Mouse (Mus musculus): ENCODE data around the gene Glce. TPM values are rescaled to one million over a fixed set of nuclear protein-coding genes. Genes with fewer than 3 reads are reported as not detected.
A peak's percentile ranks its signal among the peaks of the same experiment; 100 is the strongest.

The Glce gene
- polyA plus RNA-seq, 1 experiment from 2014 or later: 17.7 TPM

DNA sequence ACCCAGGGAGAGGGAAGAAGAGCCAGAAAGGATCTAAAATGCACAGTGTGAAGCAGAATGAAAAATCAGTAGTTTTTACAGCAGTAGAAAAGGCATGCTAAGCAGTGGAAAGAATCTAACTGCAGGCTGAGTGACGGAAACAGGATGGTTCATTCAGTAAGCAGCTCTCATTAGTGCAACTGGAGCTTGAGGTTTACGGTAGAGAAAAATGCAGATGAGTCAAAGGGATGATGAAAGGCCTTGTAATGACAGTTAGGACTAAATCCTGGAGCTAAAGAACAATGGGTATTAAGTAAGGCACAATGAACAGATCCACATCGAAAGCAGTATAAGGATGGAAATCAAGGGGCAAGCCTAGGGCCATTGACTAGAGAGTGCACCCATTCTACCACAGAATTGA, 3.7 kb downstream of the Glce start:
- 23% methylated on average over 3 of the region's 3 CpGs for whole genome bisulfite sequencing
- H3K27me3 ChIP-seq: no peaks in the 10 kb centered on the region
- peak overlapping the region; percentile 55 for H3K9ac ChIP-seq
- ATAC-seq (ENCODE audit: low FRiP score): no peak
- peaks cover 24% of the 10 kb centered on the region for H3K4me1 ChIP-seq (replicated peaks)
- H3K36me3 ChIP-seq: no peaks in the 10 kb centered on the region
- no peak overlapping the region for H3K27ac ChIP-seq
- H3K9me3 ChIP-seq: no peaks in the 10 kb centered on the region
- peak overlapping the region; percentile 19; the same call in 1 of the 2 replicates for H3K4me2 ChIP-seq
- no peak overlapping the region for H3K4me3 ChIP-seq

DNA sequence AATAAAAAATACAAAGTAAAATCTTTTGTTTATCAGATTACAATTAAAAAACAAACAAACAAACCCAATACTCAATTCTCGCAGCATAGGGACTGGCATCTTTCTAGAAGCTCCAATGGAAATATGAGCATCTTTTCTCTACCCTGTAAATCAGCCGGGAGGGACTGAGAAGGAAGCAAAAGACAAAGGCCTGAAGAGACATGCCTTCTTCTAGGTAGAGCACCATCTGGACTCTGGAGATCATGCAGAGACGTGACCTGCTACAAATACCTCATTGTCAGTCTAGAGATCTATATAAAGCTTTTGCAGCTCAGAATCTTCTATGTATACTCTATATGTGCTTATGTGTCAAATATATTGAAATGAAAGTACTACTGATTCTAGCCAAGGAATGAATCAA, 6.6 kb downstream of the Glce start:
- ATAC-seq (ENCODE audit: low FRiP score): no peak

DNA sequence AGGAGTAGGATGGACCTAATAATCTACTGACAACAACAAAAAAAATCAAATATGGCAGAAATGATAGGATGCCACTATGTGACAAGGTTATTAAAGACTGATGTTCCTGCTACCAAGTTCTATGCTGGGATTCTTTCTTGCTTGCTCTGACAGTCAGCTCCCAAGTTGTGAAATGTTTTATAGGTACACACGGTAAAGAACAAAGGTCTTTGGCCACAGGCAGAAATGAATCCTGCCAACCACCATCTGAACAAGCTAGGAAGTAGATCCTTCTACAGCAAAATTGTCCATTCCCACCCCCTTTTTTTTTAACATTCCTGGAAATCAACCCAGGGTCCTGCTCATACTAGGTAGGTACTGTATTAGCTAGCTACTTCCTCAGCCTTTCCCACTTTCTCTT, 25.9 kb downstream of the Glce start:
- Histone ChIP-seq H3K36me3 (no peaks in the 10 kb centered on the region), H3K4me1 (replicated peaks) (0 out of 2 replicates have a peak, but pooled peaks cover 2% of the 10 kb centered on the region), H3K9me3 (no peaks in the 10 kb centered on the region), H3K9ac (no peak overlapping the region), H3K27me3 (no peaks in the 10 kb centered on the region), H3K27ac (no peak overlapping the region), H3K4me3 (no peak overlapping the region), H3K4me2 (no peak overlapping the region)
- 90% methylated on average over 1 of the region's 1 CpGs for WGBS
- ATAC-seq (ENCODE audit: low FRiP score): no peak

More for the DNA sequence above, 6.6 kb downstream of the Glce start:
- no peak overlapping the region for H3K4me2 ChIP-seq
- H3K27ac ChIP-seq: no peak overlapping the region
- no peaks in the 10 kb centered on the region for H3K36me3 ChIP-seq
- no peaks in the 10 kb centered on the region for H3K9me3 ChIP-seq
- H3K4me1 ChIP-seq (replicated peaks): peaks cover 11% of the 10 kb centered on the region
- 85% methylated on average over 3 of the region's 3 CpGs for WGBS
- H3K27me3 ChIP-seq: no peaks in the 10 kb centered on the region
- H3K4me3 ChIP-seq: no peak overlapping the region
- no peak overlapping the region for H3K9ac ChIP-seq

DNA sequence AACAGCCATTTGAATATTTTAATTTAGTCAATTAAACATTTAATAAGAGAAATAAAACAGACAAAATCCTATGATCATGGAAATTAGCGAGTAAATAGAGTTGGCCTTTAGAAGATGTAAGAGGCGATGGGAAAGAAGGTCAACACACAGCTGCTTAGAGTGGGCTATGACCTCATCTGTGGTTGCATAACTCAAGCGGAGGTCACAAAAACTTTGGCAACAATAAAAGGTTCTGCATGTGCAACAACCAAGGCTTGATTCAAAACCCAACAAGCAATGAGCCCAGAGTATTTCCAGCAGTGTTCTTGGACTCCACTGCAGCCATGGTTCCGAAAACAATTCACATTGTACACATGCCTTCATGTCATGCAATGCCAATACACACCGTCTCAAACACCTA, 30.9 kb downstream of the Glce start:
- no peaks in the 10 kb centered on the region for H3K27me3 ChIP-seq
- ATAC-seq (ENCODE audit: low FRiP score): no peak
- H3K4me2 ChIP-seq: no peak overlapping the region
- H3K4me1 ChIP-seq (replicated peaks): no peaks in the 10 kb centered on the region
- no peak overlapping the region for H3K9ac ChIP-seq
- H3K27ac ChIP-seq: no peak overlapping the region
- no peaks in the 10 kb centered on the region for H3K36me3 ChIP-seq
- 92% methylated on average over 5 of the region's 5 CpGs for WGBS
- no peak overlapping the region for H3K4me3 ChIP-seq
- H3K9me3 ChIP-seq: no peaks in the 10 kb centered on the region

DNA sequence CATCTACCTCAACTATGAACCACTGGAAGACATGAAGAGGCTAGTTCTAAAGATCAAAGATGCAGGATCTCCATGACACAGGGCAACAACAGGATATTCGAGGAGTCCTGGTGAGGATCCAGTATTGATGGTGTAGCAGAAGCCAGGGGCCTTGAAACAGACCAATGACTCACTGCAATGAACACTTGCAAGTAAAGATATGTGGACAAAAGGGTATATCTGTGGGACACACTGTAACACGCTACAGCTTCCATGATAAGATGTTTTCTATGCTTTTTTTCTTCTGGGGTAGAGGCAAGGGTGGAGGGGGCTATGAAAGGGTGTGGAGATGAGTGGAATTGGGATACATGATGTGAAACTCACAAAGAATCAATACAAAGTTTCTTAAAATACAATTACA, 36.9 kb downstream of the Glce start:
- H3K4me3 ChIP-seq: no peak overlapping the region
- H3K9ac ChIP-seq: no peak overlapping the region
- no peak for ATAC-seq (ENCODE audit: low FRiP score)
- H3K4me2 ChIP-seq: no peak overlapping the region
- H3K9me3 ChIP-seq: no peaks in the 10 kb centered on the region
- H3K36me3 ChIP-seq: peaks cover 8% of the 10 kb centered on the region
- H3K4me1 ChIP-seq (replicated peaks): no peaks in the 10 kb centered on the region
- H3K27ac ChIP-seq: no peak overlapping the region
- H3K27me3 ChIP-seq: no peaks in the 10 kb centered on the region
- WGBS: 93% methylated on average over 2 of the region's 2 CpGs

DNA sequence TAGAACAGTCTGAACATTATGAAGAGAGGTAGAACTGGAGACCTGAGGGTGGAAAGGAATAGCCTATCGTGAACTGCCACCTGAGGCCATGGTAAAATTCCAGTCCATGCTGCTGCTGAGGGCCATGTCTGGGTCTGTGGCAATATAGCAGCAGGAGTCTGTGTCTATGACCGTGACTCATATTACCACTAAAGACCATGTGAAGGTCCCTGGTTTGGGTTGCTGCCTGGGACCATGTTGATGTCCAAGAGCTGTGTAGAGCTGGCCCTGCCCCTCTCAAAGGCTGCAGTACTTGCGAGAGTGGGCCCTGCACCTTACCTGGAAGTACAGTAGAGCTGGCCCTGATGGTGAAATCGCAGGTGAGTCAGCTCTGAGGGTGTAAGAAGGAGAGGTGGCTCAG, 37.6 kb downstream of the Glce start:
- Histone ChIP-seq H3K27ac (no peak overlapping the region), H3K9me3 (no peaks in the 10 kb centered on the region), H3K4me2 (no peak overlapping the region), H3K4me1 (replicated peaks) (peaks cover 3% of the 10 kb centered on the region; the same call in 1 of the 2 replicates), H3K4me3 (no peak overlapping the region), H3K36me3 (peaks cover 8% of the 10 kb centered on the region), H3K27me3 (no peaks in the 10 kb centered on the region), H3K9ac (no peak overlapping the region)
- 93% methylated on average over 4 of the region's 4 CpGs for WGBS
- ATAC-seq (ENCODE audit: low FRiP score): no peak

DNA sequence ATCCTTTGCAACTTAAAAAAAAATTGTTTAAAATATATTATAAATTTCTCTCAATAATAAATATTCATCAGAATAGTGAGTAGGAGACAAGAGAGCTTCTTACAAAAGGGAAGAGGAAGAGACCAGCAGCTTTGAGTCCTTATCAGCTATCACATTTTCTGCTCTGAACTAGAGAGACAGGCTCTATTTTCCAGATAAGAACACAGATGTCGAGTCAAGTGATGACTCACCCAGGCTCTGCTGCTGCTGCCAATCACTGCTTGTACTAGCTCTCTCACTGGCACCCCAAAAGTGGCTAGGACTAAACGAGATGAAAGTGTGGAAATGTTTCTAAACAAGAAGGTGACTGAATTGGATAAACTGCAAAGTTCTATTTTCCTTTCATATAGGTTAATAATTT, 39.5 kb downstream of the Glce start:
- 70% methylated on average over 2 of the region's 2 CpGs for WGBS
- Histone ChIP-seq H3K36me3 (peaks cover 8% of the 10 kb centered on the region), H3K4me1 (replicated peaks) (peaks cover 3% of the 10 kb centered on the region; the same call in 1 of the 2 replicates), H3K4me3 (no peak overlapping the region), H3K27ac (no peak overlapping the region), H3K9me3 (no peaks in the 10 kb centered on the region), H3K4me2 (no peak overlapping the region), H3K27me3 (no peaks in the 10 kb centered on the region), H3K9ac (no peak overlapping the region)
- ATAC-seq (ENCODE audit: low FRiP score): no peak

DNA sequence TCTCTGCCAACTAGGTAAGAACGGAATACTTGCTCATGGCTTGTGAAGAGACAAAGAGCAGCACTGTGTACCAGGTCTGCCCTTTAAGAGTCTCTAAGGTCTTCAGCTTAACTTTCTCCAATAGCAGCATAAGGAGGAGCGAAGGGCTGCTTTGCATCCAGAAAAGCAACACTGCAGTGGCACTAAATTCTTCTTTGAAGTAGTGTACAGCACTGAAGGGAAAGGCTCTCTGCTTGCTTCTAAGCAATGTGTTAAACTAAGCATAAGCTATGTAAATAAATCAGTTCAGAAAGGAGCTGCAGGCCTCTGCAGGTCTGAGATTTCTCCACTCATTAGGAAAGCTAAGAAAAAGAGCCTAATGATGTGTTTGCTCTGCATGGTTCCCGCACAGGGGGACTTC, 40.9 kb downstream of the Glce start:
- H3K9me3 ChIP-seq: no peaks in the 10 kb centered on the region
- H3K27me3 ChIP-seq: no peaks in the 10 kb centered on the region
- H3K27ac ChIP-seq: no peak overlapping the region
- no peak overlapping the region for H3K4me3 ChIP-seq
- H3K4me1 ChIP-seq (replicated peaks): peaks cover 3% of the 10 kb centered on the region; the same call in 1 of the 2 replicates
- WGBS: 72% methylated on average over 3 of the region's 3 CpGs
- peaks cover 8% of the 10 kb centered on the region for H3K36me3 ChIP-seq
- H3K4me2 ChIP-seq: no peak overlapping the region
- no peak overlapping the region for H3K9ac ChIP-seq
- ATAC-seq (ENCODE audit: low FRiP score): no peak

DNA sequence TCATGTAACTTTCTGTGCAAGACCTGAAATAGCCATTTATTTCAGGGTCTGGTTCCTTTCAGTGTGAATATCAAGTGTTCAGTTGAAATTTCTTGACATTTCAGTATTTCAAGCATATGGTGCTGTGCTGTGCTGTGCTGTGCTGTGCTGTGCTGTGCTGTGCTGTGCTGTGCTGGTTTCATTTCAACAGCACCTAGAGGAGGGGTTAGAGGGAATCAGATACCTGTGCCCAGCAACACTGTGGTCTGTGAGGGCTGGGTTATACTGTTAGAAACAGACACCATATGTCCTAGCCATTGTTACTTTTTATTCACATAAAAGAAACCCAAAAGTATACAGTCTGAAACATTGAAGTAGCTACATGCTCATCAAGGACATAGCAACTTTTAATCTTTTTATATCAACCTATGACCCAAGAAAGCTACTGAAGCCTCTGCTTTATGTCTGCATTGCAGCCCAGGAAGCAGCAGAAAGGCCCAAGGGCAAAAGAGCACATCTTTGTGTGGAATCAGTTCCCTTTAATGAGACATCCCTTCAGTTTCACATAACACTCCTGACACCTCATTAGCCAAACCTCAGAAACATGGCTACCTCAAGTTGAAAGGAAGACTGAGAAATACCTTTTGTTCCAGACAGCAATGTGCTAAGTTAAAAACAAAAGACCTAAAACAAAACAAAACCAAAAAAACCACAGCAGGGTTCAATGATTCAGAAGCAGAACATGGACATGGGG, 42.3 kb downstream of the Glce start:
- no peak for ATAC-seq (ENCODE audit: low FRiP score)

DNA sequence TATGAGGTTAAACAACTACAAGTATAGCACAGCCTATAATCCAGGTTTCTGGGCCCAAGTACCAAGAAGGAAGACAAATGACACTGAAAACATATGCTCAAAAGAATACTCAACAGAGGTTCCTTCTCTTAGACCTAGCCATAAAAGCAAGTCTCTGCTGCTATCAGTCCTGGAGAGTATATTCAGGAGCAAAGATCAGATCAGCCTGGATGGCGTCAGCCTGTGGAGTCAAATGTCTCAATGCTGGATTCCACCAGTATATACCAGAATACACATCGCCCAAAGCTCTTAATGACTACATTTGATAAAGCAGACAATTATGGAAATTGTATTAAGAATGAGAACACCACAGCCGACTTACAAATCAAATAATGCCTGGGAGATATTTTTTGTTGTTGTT, 60.2 kb downstream of the Glce start:
- no peaks in the 10 kb centered on the region for H3K27me3 ChIP-seq
- H3K4me2 ChIP-seq: no peak overlapping the region
- no peak overlapping the region for H3K27ac ChIP-seq
- no peak overlapping the region for H3K9ac ChIP-seq
- 0 out of 2 replicates have a peak, but pooled peaks cover 3% of the 10 kb centered on the region for H3K4me1 ChIP-seq (replicated peaks)
- peaks cover 14% of the 10 kb centered on the region; the same call in 1 of the 2 replicates for H3K36me3 ChIP-seq
- no peak for ATAC-seq (ENCODE audit: low FRiP score)
- H3K4me3 ChIP-seq: no peak overlapping the region
- 91% methylated on average over 3 of the region's 3 CpGs for WGBS
- H3K9me3 ChIP-seq: no peaks in the 10 kb centered on the region

More for the DNA sequence above, 42.3 kb downstream of the Glce start:
- Histone ChIP-seq H3K27ac (no peak overlapping the region), H3K9me3 (no peaks in the 10 kb centered on the region), H3K9ac (no peak overlapping the region), H3K4me3 (no peak overlapping the region), H3K27me3 (no peaks in the 10 kb centered on the region), H3K4me1 (replicated peaks) (peaks cover 3% of the 10 kb centered on the region; the same call in 1 of the 2 replicates), H3K36me3 (peaks cover 4% of the 10 kb centered on the region), H3K4me2 (no peak overlapping the region)

DNA sequence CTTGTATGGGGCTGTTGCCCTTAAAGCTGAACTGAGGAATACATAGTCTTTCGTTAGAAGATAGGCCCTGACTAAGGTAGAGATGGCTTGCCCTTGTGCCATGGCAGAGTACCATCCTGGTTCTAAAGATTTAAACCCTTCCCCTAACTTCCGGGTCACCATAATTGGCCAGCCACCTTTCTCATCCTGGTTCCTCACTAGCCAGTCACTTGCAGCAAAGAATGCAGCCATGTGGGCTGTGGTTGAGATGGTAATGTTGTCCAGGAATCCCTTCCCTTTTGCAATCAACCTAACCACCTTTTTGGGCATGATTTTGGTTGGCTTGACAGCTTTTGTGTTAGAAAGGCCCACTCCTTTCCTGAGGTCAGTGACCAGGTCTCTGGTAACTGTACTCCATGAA, 62.0 kb downstream of the Glce start:
- H3K36me3 ChIP-seq: peaks cover 14% of the 10 kb centered on the region; the same call in 1 of the 2 replicates
- WGBS: 90% methylated on average over 2 of the region's 2 CpGs
- H3K4me1 ChIP-seq (replicated peaks): 0 out of 2 replicates have a peak, but pooled peaks cover 3% of the 10 kb centered on the region
- no peak overlapping the region for H3K4me3 ChIP-seq
- no peak overlapping the region for H3K9ac ChIP-seq
- no peaks in the 10 kb centered on the region for H3K9me3 ChIP-seq
- ATAC-seq (ENCODE audit: low FRiP score): no peak
- no peak overlapping the region for H3K4me2 ChIP-seq
- no peaks in the 10 kb centered on the region for H3K27me3 ChIP-seq
- no peak overlapping the region for H3K27ac ChIP-seq

DNA sequence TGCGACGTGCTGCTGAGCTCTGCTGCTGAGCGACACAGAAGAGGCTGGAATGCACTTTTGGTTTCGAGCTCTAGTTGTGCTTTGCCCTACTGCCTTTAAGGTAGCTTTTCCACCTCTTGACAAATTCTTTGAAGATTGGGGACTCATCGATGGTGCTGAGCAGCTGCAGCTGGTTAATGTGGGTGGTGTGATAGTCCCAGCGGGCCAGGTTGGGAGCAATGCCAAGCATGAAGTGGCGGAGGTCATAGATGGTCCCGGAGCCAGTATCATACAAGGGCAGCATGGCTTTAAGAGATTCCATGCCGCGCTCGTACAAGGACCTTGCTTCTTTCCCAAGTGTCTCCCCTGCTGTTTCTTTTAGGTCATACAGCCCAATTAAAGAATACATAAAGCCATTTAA, 62.5 kb downstream of the Glce start:
- no peak overlapping the region for H3K4me3 ChIP-seq
- H3K27me3 ChIP-seq: no peaks in the 10 kb centered on the region
- H3K4me1 ChIP-seq (replicated peaks): 0 out of 2 replicates have a peak, but pooled peaks cover 3% of the 10 kb centered on the region
- no peak overlapping the region for H3K27ac ChIP-seq
- peaks cover 14% of the 10 kb centered on the region; the same call in 1 of the 2 replicates for H3K36me3 ChIP-seq
- 91% methylated on average over 11 of the region's 11 CpGs for WGBS
- no peak for ATAC-seq (ENCODE audit: low FRiP score)
- no peak overlapping the region for H3K4me2 ChIP-seq
- H3K9me3 ChIP-seq: no peaks in the 10 kb centered on the region
- H3K9ac ChIP-seq: no peak overlapping the region

DNA sequence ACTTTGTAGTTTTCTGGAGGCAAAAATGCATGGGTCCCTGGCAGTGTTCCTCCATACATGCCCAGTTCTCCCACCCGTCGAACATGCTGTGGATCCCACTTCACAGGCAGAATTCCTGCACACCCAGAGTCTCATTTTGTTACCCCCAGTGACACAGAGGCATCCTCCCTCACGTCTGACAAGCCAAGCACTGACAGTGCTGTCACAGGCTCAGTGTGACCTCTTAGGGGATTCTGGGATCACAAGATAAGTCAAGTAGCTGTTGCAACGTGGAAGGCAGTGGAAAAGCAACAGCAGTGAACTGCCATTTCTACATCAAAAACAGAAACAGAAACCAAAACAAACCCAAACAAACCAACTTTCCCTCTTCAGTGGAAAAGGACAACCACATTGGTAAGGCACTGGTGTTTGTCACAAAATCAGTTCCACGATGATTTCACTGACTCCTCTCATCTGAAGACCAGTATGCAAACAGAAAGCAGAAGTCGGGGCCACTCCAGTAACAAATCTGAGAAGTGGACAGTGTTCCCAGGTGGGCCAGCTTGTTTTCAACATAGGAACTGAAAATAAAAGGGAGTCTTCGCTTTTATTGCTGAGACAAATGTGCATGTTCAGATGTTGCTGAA, 64.5 kb downstream of the Glce start:
- ATAC-seq (ENCODE audit: low FRiP score): no peak
- whole genome bisulfite sequencing: 80% methylated on average over 7 of the region's 7 CpGs
- Histone ChIP-seq H3K9ac (no peak overlapping the region), H3K4me2 (no peak overlapping the region), H3K4me1 (replicated peaks) (0 out of 2 replicates have a peak, but pooled peaks cover 3% of the 10 kb centered on the region), H3K36me3 (peaks cover 14% of the 10 kb centered on the region; the same call in 1 of the 2 replicates), H3K4me3 (no peak overlapping the region), H3K27ac (no peak overlapping the region), H3K9me3 (no peaks in the 10 kb centered on the region), H3K27me3 (no peaks in the 10 kb centered on the region)
